Mouse (Mus musculus): ENCODE data around the gene Senp5.

DNA sequence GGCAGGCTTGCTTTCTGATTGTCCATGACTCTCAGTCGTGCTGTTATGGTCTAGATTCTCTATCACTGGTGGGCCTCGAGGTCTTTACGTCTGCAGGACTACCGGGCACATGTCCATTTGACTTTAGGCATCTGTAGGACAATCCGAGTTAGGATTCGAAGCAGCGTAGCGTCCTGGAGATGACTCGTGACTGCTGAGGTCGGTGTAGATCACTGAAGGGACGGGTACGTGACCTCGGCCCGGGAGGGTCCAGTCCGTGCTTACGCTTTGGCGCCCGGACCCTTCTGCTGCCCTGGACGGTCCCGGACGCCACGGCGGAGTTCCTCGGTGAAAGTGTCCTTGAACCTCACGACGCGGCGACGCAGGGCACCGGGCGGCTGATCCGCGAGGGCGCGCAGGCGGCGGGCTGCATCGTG is 55.2 kb downstream of the Senp5 start:
- TF ChIP-seq MAX (IDR thresholded peaks at IDR 0.05; ENCODE audit: low read depth) (no peak), MYOD1 (IDR thresholded peaks at IDR 0.05; ENCODE audit: control insufficient read depth in 1 of 3, insufficient read length in 2 of 3, low read depth in 2 of 3) (no peak)
